Mouse (Mus musculus) intestine, embryonic 14.5 days (tissue): Measurements from ENCODE around the gene Olfr768. TPM values are rescaled to one million over a fixed set of nuclear protein-coding genes. Genes with fewer than 3 reads are reported as not detected.
"Not testable (repeated sequence)": the region's sequence is repeated elsewhere in the genome, so short reads cannot be mapped to it uniquely, and the experiment has no call there.

Experiments
- ATAC-seq: fragments of 200-750 bp; cut with Nextera tagmentation; replicated peaks from 2 replicates; pipeline ENCODE4 v1.8.0; 2017; ENCODE audit warnings: low read depth, moderate number of reproducible peaks, moderate TSS enrichment, moderate library complexity; ENCODE audit not compliant: low FRiP score, low TSS enrichment
- DNase-seq: peaks from one replicate; pipeline ENCODE4 v3.0.0-alpha.2; 2018; ENCODE audit warnings: low spot score
- H3K27ac ChIP-seq: fragments of 300-500 bp; sonication (generic); 2 replicates; pipeline ENCODE4 v1.5.1; 2014; ENCODE audit warnings: low read depth, mild to moderate bottlenecking, control low read depth
- H3K27me3 ChIP-seq: fragments of 300-500 bp; sonication (generic); replicated peaks from 2 replicates; pipeline ENCODE4 v1.6.1; 2014; ENCODE audit warnings: low read length, control low read depth; ENCODE audit not compliant: control insufficient read depth, insufficient read depth
- H3K36me3 ChIP-seq: fragments of 300-500 bp; sonication (generic); 2 replicates; pipeline ENCODE4 v1.6.1; 2014; ENCODE audit warnings: low read length, control low read depth; ENCODE audit not compliant: control insufficient read depth, insufficient read depth
- H3K4me1 ChIP-seq: fragments of 300-500 bp; sonication (generic); replicated peaks from 2 replicates; pipeline ENCODE4 v1.6.1; 2014; ENCODE audit warnings: low read length, control low read depth, mixed read lengths; ENCODE audit not compliant: control insufficient read depth, insufficient read depth
- H3K4me2 ChIP-seq: fragments of 300-500 bp; sonication (generic); 2 replicates; pipeline ENCODE4 v1.6.1; 2014; ENCODE audit warnings: low read length
- H3K4me3 ChIP-seq: fragments of 300-500 bp; sonication (generic); 2 replicates; pipeline ENCODE4 v1.5.1; 2014; ENCODE audit warnings: low read depth, low read length, control low read depth, mixed read lengths
- H3K9ac ChIP-seq: fragments of 300-500 bp; sonication (generic); 2 replicates; pipeline ENCODE4 v1.6.1; 2014; ENCODE audit warnings: mild to moderate bottlenecking, low read length
- H3K9me3 ChIP-seq: fragments of 300-500 bp; sonication (generic); 2 replicates; pipeline ENCODE4 v1.6.1; 2016; ENCODE audit warnings: low read length, control low read depth; ENCODE audit not compliant: control insufficient read depth
- WGBS: fragments of 180-500 bp; shearing (Covaris S2); extraction: QIAGEN DNeasy Blood & Tissue Kit; methylation state at CpG from one replicate; pipeline ENCODE4 v1.1.7; 2014; 5-methylcytosine and 5-hydroxymethylcytosine counted together
- polyA plus RNA-seq: library from polyadenylated mRNA; unstranded; fragments of >200 nt; fragmentation: Nextera tagmentation; extraction: Ambion mirVana; gene quantifications from 2 replicates; pipeline ENCODE4 v1.2.1, GENCODE M21; 2014

Olfr768 gene
- polyA plus RNA-seq = not detected in 2 replicates

DNA sequence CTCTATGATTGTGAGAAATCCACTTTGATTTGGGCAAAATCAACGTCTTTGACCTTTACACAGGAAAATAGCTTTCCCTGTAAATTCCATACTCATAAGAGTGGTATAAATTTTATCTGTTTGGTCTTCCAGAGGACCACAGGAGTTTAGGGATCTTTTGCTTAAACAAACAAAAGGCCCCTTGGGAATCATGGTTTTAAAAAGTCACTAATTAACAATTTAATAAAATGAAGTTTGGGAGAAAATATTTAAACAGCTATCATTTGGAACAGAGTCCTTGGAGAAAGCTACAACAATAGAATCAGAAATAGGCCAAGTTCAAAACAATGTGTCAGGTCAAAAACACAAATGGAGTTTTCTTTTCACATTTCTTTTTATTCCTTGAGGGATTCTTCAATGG lies at the start of gene Olfr768:
Gene Olfr768, minus strand, starts transcription at position 101 of the 400 bp plus-strand sequence.
- Histone ChIP-seq H3K4me3 (no peak within 1 kb of the TSS), H3K4me1 (no peaks in the 10 kb centered on the region), H3K27ac (no peak within 1 kb of the TSS), H3K27me3 (no peaks in the 10 kb centered on the region), H3K9ac (no peak within 1 kb of the TSS), H3K36me3 (no peaks in the 10 kb centered on the region), H3K9me3 (no peaks in the 10 kb centered on the region), H3K4me2 (no peak within 1 kb of the TSS)
- DNase-seq (no peak), ATAC-seq (no peak)
- WGBS = 74% methylated on average over 1 of the region's 1 CpGs

DNA sequence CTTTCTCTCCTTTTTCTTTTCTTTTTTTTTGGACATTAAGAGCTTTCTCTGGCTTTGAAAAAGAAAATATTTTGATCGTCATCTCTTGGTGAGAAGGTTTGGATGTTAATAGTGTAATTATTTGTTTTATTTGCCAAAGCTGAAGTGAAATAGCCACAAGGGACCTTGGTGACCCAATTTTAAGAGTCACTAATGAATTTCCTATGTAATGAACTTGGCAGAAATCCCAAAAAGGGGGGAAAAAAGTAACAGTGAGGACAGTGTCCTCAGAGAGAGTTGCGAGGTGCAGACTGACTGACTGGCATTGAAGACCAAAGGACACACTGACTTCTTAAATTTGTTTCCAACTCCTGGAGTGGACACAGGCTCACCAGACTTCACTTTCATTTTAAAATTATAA lies 39.7 kb upstream of the Olfr768 start, which contains the start of gene Olfr770:
Gene Olfr770, minus strand, starts transcription at position 101 of the 400 bp plus-strand sequence.
- H3K9me3 ChIP-seq = no peaks in the 10 kb centered on the region
- no peaks in the 10 kb centered on the region for H3K4me1 ChIP-seq
- no peak within 1 kb of the TSS for H3K4me3 ChIP-seq
- H3K4me2 ChIP-seq = no peak within 1 kb of the TSS
- DNase-seq (no peak), ATAC-seq (no peak)
- H3K27ac ChIP-seq = no peak within 1 kb of the TSS
- H3K27me3 ChIP-seq = no peaks in the 10 kb centered on the region
- H3K36me3 ChIP-seq = no peaks in the 10 kb centered on the region
- WGBS = 82% methylated on average over 2 of the region's 2 CpGs
- H3K9ac ChIP-seq = no peak within 1 kb of the TSS

DNA sequence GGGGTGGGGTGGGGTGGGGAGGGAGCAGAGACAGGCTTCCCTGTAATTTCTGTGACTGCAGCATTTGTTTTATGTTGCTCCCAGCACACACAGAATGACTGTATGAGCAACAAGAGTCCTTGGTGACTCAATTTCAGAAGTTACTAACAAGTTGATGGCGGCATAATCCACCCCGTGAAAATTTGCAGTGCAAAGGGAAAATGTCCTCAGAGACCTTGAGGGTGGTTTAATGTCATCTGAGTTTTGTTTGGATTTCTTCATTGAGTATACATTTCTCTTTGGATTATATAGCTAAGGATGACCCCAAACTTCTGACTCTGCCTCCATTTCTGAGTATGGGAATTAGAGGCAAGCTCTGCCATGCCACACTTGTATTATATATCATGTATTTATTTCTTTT lies 18.6 kb upstream of the Olfr768 start, which contains the start of gene Olfr769:
Gene Olfr769, minus strand, starts transcription at position 101 of the 400 bp plus-strand sequence.
- ATAC-seq (no peak), DNase-seq (no peak)
- H3K4me1 ChIP-seq = no peaks in the 10 kb centered on the region
- H3K27ac ChIP-seq = no peak within 1 kb of the TSS
- H3K9ac ChIP-seq = no peak within 1 kb of the TSS
- no peaks in the 10 kb centered on the region for H3K27me3 ChIP-seq
- H3K36me3 ChIP-seq = no peaks in the 10 kb centered on the region
- WGBS = 79% methylated on average over 2 of the region's 2 CpGs
- H3K9me3 ChIP-seq = no peaks in the 10 kb centered on the region
- H3K4me2 ChIP-seq = no peak within 1 kb of the TSS
- no peak within 1 kb of the TSS for H3K4me3 ChIP-seq

DNA sequence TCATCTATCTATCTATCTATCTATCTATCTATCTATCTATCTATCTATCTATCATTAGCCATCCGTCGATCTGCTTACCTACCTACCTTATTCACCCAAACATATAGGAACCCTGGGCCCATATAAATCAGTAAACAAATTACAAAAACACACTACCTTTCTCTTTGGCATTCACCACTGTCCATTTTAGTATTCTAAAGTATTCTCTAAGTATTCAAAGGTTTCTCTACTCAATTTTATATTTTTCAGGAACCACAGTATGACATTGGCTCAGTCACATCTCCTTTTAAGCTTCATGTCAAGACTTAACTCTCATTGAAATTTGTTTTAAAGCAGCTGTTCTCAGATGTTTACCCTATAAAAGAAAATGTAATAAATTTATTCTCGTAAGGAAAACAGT lies 16.0 kb upstream of the Olfr768 start:
- Histone ChIP-seq H3K27ac (no peak overlapping the region), H3K4me3 (no peak overlapping the region), H3K9ac (no peak overlapping the region), H3K4me2 (no peak overlapping the region), H3K9me3 (no peaks in the 10 kb centered on the region), H3K36me3 (no peaks in the 10 kb centered on the region), H3K27me3 (no peaks in the 10 kb centered on the region), H3K4me1 (no peaks in the 10 kb centered on the region)
- no peak for DNase-seq
- 92% methylated on average over 3 of the region's 3 CpGs for WGBS
- ATAC-seq = no peak

DNA sequence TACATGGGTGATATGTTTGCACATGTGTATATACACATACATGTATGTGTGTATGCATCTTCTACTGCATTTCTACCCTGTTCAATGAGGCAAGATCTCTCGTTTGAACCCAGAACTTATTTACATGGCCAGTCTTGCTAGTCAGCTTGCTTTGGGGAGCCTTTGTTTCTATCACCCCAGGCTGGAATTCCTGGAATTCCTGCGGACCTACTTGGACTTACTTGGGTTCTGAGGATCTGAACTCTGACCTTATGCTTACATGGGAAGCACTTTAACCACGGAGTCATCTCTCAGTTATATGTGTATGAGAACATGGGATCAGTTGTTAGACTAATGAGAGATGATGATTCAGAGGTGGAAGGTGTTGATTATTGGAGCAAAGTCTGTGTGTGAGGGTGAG lies 2.1 kb upstream of the Olfr768 start:
- no peak overlapping the region for H3K4me2 ChIP-seq
- DNase-seq (no peak), ATAC-seq (no peak)
- H3K9me3 ChIP-seq = no peaks in the 10 kb centered on the region
- H3K4me1 ChIP-seq = no peaks in the 10 kb centered on the region
- no peaks in the 10 kb centered on the region for H3K36me3 ChIP-seq
- H3K9ac ChIP-seq = no peak overlapping the region
- no peak overlapping the region for H3K27ac ChIP-seq
- no peaks in the 10 kb centered on the region for H3K27me3 ChIP-seq
- WGBS = 23% methylated on average over 3 of the region's 3 CpGs
- no peak overlapping the region for H3K4me3 ChIP-seq

DNA sequence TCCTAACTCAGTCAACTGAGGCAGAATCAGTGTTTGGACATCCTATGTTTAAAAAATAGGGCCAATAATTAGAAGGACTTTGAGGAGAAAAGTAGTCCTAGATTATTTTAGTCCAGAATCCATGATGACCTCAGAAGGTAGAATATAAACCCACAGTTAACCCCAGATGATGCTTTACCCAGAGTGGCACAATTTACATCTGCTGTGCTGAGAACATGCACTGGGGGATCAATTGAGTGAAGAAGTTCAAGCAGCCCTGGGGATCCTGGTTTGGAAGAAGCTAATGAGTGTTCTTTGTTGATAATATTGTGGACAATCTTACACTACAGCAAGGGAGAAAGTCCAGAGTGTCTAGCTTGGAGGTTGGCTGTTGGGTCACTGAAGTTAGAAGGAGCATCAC lies 16.4 kb downstream of the Olfr768 start, which contains the start of gene Olfr767:
Gene Olfr767, minus strand, starts transcription at position 101 of the 400 bp plus-strand sequence.
- H3K9ac ChIP-seq, H3K36me3 ChIP-seq, ATAC-seq, DNase-seq, H3K9me3 ChIP-seq, H3K27ac ChIP-seq, H3K4me1 ChIP-seq, H3K4me3 ChIP-seq, H3K27me3 ChIP-seq, H3K4me2 ChIP-seq: not testable (repeated sequence)

DNA sequence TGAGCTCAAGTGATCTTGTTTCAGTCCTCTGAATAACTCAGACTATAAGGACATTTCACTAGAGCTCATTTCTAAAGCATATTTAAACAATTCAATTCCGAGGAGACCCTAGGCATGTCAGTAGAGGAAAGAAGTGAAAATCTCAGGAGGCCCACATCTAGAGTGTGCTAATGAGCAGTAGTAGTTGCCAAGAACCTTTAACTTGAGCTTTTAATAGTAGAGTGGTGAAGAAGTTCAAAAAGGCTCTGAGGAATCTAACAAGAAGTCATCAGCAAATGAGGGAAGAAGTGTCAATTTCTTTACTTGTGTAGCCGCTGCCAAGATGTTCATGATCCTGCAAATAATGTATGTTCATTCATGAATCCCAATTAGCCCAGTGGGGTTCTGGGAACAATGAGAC lies 30.3 kb downstream of the Olfr768 start, which contains the start of gene Olfr766-ps1:
Gene Olfr766-ps1, minus strand, starts transcription at position 101 of the 400 bp plus-strand sequence.
- no peak for ATAC-seq
- H3K27me3 ChIP-seq = no peaks in the 10 kb centered on the region
- H3K36me3 ChIP-seq = no peaks in the 10 kb centered on the region
- no peak within 1 kb of the TSS for H3K4me3 ChIP-seq
- H3K27ac ChIP-seq = no peak within 1 kb of the TSS
- H3K9ac ChIP-seq = no peak within 1 kb of the TSS
- H3K4me2 ChIP-seq = no peak within 1 kb of the TSS
- no peaks in the 10 kb centered on the region for H3K9me3 ChIP-seq
- DNase-seq = no peak
- H3K4me1 ChIP-seq = no peaks in the 10 kb centered on the region
- WGBS = 86% methylated on average over 2 of the region's 2 CpGs

DNA sequence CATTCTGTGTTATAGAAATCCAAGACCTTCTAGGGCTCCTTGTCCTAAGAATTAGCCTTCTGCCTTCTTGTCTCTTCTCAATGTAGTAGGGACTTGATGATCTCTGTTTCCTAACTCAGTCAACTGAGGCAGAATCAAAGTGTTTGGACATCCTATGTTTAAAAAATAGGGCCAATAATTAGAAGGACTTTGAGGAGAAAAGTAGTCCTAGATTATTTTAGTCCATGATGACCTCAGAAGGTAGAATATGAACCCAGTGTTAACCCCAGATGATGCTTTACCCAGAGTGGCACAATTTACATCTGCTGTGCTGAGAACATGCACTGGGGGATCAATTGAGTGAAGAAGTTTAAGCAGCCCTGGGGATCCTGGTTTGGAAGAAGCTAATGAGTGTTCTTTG lies 49.3 kb downstream of the Olfr768 start, which contains the start of gene Olfr765:
Gene Olfr765, minus strand, starts transcription at position 101 of the 400 bp plus-strand sequence.
- not testable (repeated sequence) for H3K36me3 ChIP-seq, H3K4me2 ChIP-seq, H3K27ac ChIP-seq, H3K4me1 ChIP-seq, DNase-seq, H3K9ac ChIP-seq, H3K9me3 ChIP-seq, H3K27me3 ChIP-seq, H3K4me3 ChIP-seq, ATAC-seq
